Mouse (Mus musculus): ENCODE measurements around the gene Myo5c. TPM values are rescaled to one million over a fixed set of nuclear protein-coding genes. Genes with fewer than 3 reads are reported as not detected.
"Not testable (repeated sequence)": the region's sequence is repeated elsewhere in the genome, so short reads cannot be mapped to it uniquely, and the experiment has no call there.

The Myo5c gene
- polyA plus RNA-seq, 1 experiment from 2014 or later: 27.8 TPM

GRCm38 (mm10) chr9:75246080-75246930 lies 14.5 kb downstream of the Myo5c start:
- H3K36me3 ChIP-seq: peaks cover 27% of the 10 kb centered on the region
- H3K27ac ChIP-seq: no peak overlapping the region
- peaks cover 25% of the 10 kb centered on the region for H3K4me1 ChIP-seq
- H3K27me3 ChIP-seq: no peaks in the 10 kb centered on the region
- no peaks in the 10 kb centered on the region for H3K9me3 ChIP-seq
- no peak overlapping the region for H3K4me2 ChIP-seq
- 88% methylated on average over 13 of the region's 13 CpGs for WGBS
- H3K4me3 ChIP-seq: no peak overlapping the region
- H3K9ac ChIP-seq: no peak overlapping the region
- no peak for ATAC-seq (ENCODE audit: borderline replicate concordance, extremely low read depth, low FRiP score, low TSS enrichment)

- H3K9ac ChIP-seq: no peak overlapping the region
- H3K4me3 ChIP-seq: no peak overlapping the region
- H3K27ac ChIP-seq: no peak overlapping the region
- no peaks in the 10 kb centered on the region for H3K9me3 ChIP-seq
- H3K4me2 ChIP-seq: no peak overlapping the region
- 83% methylated on average over 6 of the region's 6 CpGs for WGBS
- H3K36me3 ChIP-seq: peaks cover 27% of the 10 kb centered on the region
- H3K27me3 ChIP-seq: no peaks in the 10 kb centered on the region
- H3K4me1 ChIP-seq: peaks cover 16% of the 10 kb centered on the region
- ATAC-seq (ENCODE audit: borderline replicate concordance, extremely low read depth, low FRiP score, low TSS enrichment): no peak
Observed at GRCm38 (mm10) chr9:75247870-75248269, 16.1 kb downstream of the Myo5c start.

GRCm38 (mm10) chr9:75248359-75248758 lies 16.5 kb downstream of the Myo5c start:
- H3K9ac ChIP-seq: no peak overlapping the region
- peaks cover 27% of the 10 kb centered on the region for H3K36me3 ChIP-seq
- H3K4me3 ChIP-seq: no peak overlapping the region
- H3K4me2 ChIP-seq: no peak overlapping the region
- WGBS: 65% methylated on average over 1 of the region's 1 CpGs
- no peak overlapping the region for H3K27ac ChIP-seq
- H3K9me3 ChIP-seq: no peaks in the 10 kb centered on the region
- no peak for ATAC-seq (ENCODE audit: borderline replicate concordance, extremely low read depth, low FRiP score, low TSS enrichment)
- peaks cover 11% of the 10 kb centered on the region; the same call in 1 of the 2 replicates for H3K4me1 ChIP-seq
- no peaks in the 10 kb centered on the region for H3K27me3 ChIP-seq

- H3K4me1 ChIP-seq: peaks cover 10% of the 10 kb centered on the region; the same call in 1 of the 2 replicates
- H3K4me3 ChIP-seq: no peak overlapping the region
- H3K9me3 ChIP-seq: no peaks in the 10 kb centered on the region
- no peak overlapping the region for H3K9ac ChIP-seq
- H3K4me2 ChIP-seq: no peak overlapping the region
- peaks cover 27% of the 10 kb centered on the region for H3K36me3 ChIP-seq
- no peak overlapping the region for H3K27ac ChIP-seq
- no peaks in the 10 kb centered on the region for H3K27me3 ChIP-seq
- no peak for ATAC-seq (ENCODE audit: borderline replicate concordance, extremely low read depth, low FRiP score, low TSS enrichment)
Observed at GRCm38 (mm10) chr9:75248874-75249273, 17.1 kb downstream of the Myo5c start.

GRCm38 (mm10) chr9:75253158-75253557 lies 21.3 kb downstream of the Myo5c start:
- H3K4me2 ChIP-seq; H3K27ac ChIP-seq; H3K27me3 ChIP-seq; H3K4me3 ChIP-seq; H3K9me3 ChIP-seq; H3K9ac ChIP-seq; ATAC-seq (ENCODE audit: borderline replicate concordance, extremely low read depth, low FRiP score, low TSS enrichment): not testable (repeated sequence)
- WGBS: 60% methylated on average over 6 of the region's 6 CpGs
- peaks cover 22% of the 10 kb centered on the region for H3K36me3 ChIP-seq
- peaks cover 20% of the 10 kb centered on the region for H3K4me1 ChIP-seq

- H3K27me3 ChIP-seq: no peaks in the 10 kb centered on the region
- peak overlapping the region; percentile 61 for H3K27ac ChIP-seq
- H3K9me3 ChIP-seq: no peaks in the 10 kb centered on the region
- no peak overlapping the region for H3K4me3 ChIP-seq
- peaks cover 20% of the 10 kb centered on the region for H3K4me1 ChIP-seq
- H3K4me2 ChIP-seq: no peak overlapping the region
- no peak for ATAC-seq (ENCODE audit: borderline replicate concordance, extremely low read depth, low FRiP score, low TSS enrichment)
- no peak overlapping the region for H3K9ac ChIP-seq
- 40% methylated on average over 3 of the region's 3 CpGs for WGBS
- peaks cover 23% of the 10 kb centered on the region; the same call in 1 of the 2 replicates for H3K36me3 ChIP-seq
Observed at GRCm38 (mm10) chr9:75253766-75254165, 21.9 kb downstream of the Myo5c start.

- Histone ChIP-seq H3K4me3 (no peak overlapping the region), H3K27me3 (no peaks in the 10 kb centered on the region), H3K9ac (no peak overlapping the region), H3K36me3 (peaks cover 28% of the 10 kb centered on the region; the same call in 1 of the 2 replicates), H3K27ac (peak overlapping the region; percentile 66), H3K4me1 (peaks cover 20% of the 10 kb centered on the region), H3K4me2 (no peak overlapping the region), H3K9me3 (no peaks in the 10 kb centered on the region)
- WGBS: 39% methylated on average over 13 of the region's 13 CpGs
- ATAC-seq (ENCODE audit: borderline replicate concordance, extremely low read depth, low FRiP score, low TSS enrichment): peak; percentile 69
Observed at GRCm38 (mm10) chr9:75254196-75254955, 22.6 kb downstream of the Myo5c start.

- peaks cover 20% of the 10 kb centered on the region for H3K4me1 ChIP-seq
- peaks cover 18% of the 10 kb centered on the region; the same call in 1 of the 2 replicates for H3K36me3 ChIP-seq
- peak overlapping the region; percentile 13; the same call in 1 of the 2 replicates for H3K27ac ChIP-seq
- no peaks in the 10 kb centered on the region for H3K27me3 ChIP-seq
- H3K9ac ChIP-seq: no peak overlapping the region
- H3K9me3 ChIP-seq: no peaks in the 10 kb centered on the region
- no peak overlapping the region for H3K4me3 ChIP-seq
- no peak overlapping the region for H3K4me2 ChIP-seq
- WGBS: 82% methylated on average over 14 of the region's 14 CpGs
- no peak for ATAC-seq (ENCODE audit: borderline replicate concordance, extremely low read depth, low FRiP score, low TSS enrichment)
Observed at GRCm38 (mm10) chr9:75255820-75256545, 24.2 kb downstream of the Myo5c start.

- H3K4me3 ChIP-seq: no peak overlapping the region
- H3K4me2 ChIP-seq: no peak overlapping the region
- H3K9me3 ChIP-seq: no peaks in the 10 kb centered on the region
- ATAC-seq (ENCODE audit: borderline replicate concordance, extremely low read depth, low FRiP score, low TSS enrichment): no peak
- H3K4me1 ChIP-seq: peaks cover 23% of the 10 kb centered on the region
- no peak overlapping the region for H3K27ac ChIP-seq
- no peak overlapping the region for H3K9ac ChIP-seq
- peaks cover 14% of the 10 kb centered on the region; the same call in 1 of the 2 replicates for H3K36me3 ChIP-seq
- H3K27me3 ChIP-seq: no peaks in the 10 kb centered on the region
- WGBS: 46% methylated on average over 4 of the region's 4 CpGs
Observed at GRCm38 (mm10) chr9:75258792-75259191, 27.0 kb downstream of the Myo5c start.

GRCm38 (mm10) chr9:75259656-75260055 lies 27.8 kb downstream of the Myo5c start:
- 82% methylated on average over 4 of the region's 4 CpGs for WGBS
- no peaks in the 10 kb centered on the region for H3K27me3 ChIP-seq
- no peak overlapping the region for H3K9ac ChIP-seq
- peaks cover 14% of the 10 kb centered on the region; the same call in 1 of the 2 replicates for H3K36me3 ChIP-seq
- no peak overlapping the region for H3K4me3 ChIP-seq
- ATAC-seq (ENCODE audit: borderline replicate concordance, extremely low read depth, low FRiP score, low TSS enrichment): no peak
- H3K4me2 ChIP-seq: no peak overlapping the region
- H3K9me3 ChIP-seq: no peaks in the 10 kb centered on the region
- peaks cover 16% of the 10 kb centered on the region for H3K4me1 ChIP-seq
- no peak overlapping the region for H3K27ac ChIP-seq

- Histone ChIP-seq H3K27ac (0 out of 2 replicates have a peak overlapping the region, but pooled peaks have one; percentile 31), H3K9ac (no peak overlapping the region), H3K27me3 (no peaks in the 10 kb centered on the region), H3K4me1 (peaks cover 6% of the 10 kb centered on the region; the same call in 1 of the 2 replicates), H3K4me2 (no peak overlapping the region), H3K36me3 (peaks cover 14% of the 10 kb centered on the region; the same call in 1 of the 2 replicates), H3K9me3 (no peaks in the 10 kb centered on the region), H3K4me3 (no peak overlapping the region)
- 23% methylated on average over 8 of the region's 8 CpGs for WGBS
- ATAC-seq (ENCODE audit: borderline replicate concordance, extremely low read depth, low FRiP score, low TSS enrichment): no peak
Observed at GRCm38 (mm10) chr9:75261332-75261872, 29.6 kb downstream of the Myo5c start.
